Mouse (Mus musculus) CD4-positive helper T cell, adult 2 months (primary cell): ENCODE data around the gene Ccdc137.

Experiments used
- DNase-seq: peaks from one replicate; pipeline ENCODE4 v3.0.0-alpha.2; 2012; ENCODE audit warnings: low read depth, missing footprints, low spot score

Ccdc137 gene

GRCm38 (mm10) chr11:120458847-120459597 lies 1.1 kb downstream of the Ccdc137 start:
- peak; percentile 16 for DNase-seq

DNA sequence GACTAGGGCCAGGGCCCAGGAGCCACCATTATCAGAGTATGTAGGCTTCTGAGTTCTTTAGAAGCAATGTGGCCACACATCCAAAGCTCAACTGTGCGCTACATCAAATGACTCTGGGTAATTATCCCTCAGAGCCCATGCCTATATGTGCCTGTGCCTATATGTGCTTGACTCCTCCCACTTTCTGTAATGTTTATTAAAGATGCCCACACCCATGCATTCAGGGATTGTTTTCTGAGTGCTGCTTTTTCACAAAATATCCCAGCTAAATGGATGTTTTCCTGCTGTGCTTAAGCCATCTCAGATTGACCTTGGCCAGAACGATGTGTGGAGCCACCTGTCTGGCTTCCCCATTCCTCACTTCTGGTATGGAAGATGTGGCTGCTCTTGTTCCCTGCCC lies 5.6 kb downstream of the Ccdc137 start:
- DNase-seq: no peak

- DNase-seq: no peak
Observed at GRCm38 (mm10) chr11:120464365-120464764, 6.5 kb downstream of the Ccdc137 start.

GRCm38 (mm10) chr11:120465521-120465920 lies 7.6 kb downstream of the Ccdc137 start:
- no peak for DNase-seq

- peak; percentile 98 for DNase-seq
Observed at GRCm38 (mm10) chr11:120467051-120467735, 9.3 kb downstream of the Ccdc137 start, which contains the start of gene Arl16. Arl16 (minus strand) TSS chr11:120467607.

DNA sequence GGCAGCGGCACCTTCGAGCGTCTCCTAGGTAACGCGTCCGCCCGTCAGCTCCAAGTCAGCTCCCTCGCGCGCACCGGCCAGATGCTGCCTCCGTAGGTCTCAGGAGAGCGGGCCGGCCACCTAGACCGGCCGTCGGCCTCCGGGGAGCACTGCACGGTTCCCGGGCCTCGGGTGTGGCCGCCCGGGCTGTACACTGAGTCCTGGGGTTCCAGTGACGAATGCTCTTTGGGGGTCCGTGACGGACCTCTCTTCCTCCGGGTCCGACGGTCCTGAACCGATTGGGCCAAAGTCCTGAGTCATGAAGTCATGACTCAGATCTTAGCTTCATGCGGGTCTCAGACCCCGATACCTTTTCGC lies 9.8 kb downstream of the Ccdc137 start:
- DNase-seq: no peak

DNA sequence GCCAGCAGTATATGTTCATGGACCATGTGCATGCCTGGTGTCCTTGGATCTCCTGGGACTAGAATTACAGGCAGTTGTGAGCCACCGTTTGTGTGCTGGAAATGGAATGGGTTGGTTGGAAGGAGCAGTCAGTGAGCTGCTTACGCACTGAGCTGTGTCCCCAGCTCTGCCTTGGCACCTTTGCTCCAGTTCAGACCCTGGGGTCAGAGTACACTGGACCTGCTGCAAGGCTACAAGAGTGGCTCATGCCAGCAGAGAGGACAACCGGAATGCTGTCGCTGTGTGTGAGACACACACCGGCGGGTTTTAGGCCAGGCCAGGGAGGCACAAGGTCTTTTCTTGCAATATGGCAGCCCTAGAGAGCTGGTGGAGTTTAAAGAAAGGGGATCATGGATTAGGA lies 14.1 kb downstream of the Ccdc137 start:
- DNase-seq: no peak

DNA sequence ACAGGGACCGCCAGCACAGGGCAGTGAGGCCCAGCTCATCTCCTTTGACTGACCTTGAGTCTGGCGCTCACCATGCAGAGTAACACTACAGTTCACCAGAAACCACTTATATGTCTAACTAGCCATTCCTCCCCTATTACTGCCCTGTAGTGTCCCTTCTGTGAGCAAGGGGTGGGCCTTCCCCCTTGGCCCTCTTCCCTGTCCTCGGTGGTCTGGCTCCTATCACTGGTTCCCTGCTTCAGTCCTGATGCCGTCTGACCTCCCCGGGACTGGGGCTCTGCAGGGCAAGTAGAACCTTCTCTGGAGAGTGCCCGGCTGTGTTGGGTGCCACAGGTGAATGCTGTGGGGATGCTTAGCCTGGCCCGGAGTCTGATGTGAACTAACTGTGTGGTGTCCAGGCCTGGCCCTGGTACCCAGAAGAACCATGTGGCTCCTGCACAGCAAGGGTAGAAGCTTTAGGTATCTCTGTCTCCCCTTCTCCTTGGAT lies 25.6 kb downstream of the Ccdc137 start:
- DNase-seq: no peak

DNA sequence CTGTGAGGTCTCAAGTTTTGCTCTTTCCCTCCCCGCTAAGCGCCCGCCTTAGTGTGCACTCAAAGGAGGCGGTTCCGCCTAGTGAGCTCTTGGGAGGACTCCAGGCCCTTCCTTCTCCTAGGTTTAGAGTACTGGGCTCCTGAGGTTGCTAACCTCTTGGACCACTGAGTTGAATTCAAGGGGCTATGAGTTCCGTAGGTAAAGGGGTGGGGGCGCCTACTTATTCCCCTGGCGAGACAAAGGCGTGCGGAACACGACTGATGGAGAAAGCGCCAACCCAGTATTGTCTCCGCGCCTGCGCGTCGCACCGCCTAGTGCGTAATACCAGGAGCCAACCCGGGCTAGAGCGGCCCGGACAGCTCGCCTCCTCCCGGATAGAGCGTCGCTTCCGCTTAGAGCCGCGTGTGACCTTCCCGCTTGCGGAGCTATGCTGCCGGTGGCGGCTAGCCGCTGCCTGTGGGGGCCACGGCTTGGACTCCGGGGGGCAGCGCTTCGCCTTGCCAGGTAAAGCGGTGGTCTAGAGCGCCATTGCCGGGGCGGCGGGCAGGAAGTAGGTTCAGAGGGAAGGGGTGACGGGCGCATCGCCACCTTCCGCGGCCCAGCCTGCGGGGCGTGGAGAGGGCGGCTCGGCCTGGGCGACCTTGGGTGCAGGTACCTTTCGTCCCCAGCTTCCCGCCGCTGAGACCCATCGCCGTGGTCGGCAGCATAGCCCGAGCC lies 26.5 kb downstream of the Ccdc137 start, which contains the start of gene Mrpl12:
Gene Mrpl12 (plus strand): TSS at position 349 of the 717 bp plus-strand sequence.
- DNase-seq: peak; percentile 94

DNA sequence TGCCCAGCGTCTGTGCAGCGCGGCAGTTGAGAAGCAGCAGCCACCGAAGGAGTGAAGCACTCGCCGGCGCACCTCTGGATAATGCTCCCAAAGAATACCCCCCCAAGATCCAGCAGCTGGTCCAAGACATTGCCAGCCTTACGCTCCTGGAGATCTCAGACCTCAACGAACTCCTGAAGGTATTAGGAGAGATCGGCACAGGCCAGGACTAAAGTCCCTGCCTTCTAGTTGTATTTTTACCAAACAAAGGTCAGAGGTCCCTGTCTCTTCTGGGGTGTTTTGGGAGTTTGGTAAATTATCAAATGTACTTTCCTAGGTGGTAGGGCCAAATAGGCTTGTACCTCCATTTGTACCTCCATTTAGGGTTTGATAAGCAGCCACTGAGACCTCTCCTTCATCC lies 27.3 kb downstream of the Ccdc137 start:
- peak; percentile 11 for DNase-seq

DNA sequence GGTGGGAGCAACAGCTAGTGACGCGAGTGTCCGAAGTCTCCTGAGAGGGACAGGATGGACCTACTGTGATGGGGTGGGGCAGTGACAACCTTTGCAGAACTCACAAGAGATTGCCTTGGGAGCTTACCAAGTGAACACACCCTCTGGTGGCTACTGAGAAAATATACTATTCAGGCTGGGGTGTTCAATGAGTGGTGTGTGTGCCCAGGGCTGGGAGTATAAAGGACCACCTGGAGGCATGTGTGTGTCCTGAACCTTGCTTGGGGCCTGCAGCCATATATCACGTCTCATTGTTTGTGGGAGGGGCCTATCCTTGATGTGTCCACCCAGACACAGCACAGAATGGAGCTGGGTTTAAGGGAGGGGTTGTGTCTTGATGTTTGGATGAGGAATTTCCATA lies 30.6 kb downstream of the Ccdc137 start:
- DNase-seq: no peak

- peak; percentile 81 for DNase-seq
Observed at GRCm38 (mm10) chr11:120489054-120489761, 31.3 kb downstream of the Ccdc137 start.

DNA sequence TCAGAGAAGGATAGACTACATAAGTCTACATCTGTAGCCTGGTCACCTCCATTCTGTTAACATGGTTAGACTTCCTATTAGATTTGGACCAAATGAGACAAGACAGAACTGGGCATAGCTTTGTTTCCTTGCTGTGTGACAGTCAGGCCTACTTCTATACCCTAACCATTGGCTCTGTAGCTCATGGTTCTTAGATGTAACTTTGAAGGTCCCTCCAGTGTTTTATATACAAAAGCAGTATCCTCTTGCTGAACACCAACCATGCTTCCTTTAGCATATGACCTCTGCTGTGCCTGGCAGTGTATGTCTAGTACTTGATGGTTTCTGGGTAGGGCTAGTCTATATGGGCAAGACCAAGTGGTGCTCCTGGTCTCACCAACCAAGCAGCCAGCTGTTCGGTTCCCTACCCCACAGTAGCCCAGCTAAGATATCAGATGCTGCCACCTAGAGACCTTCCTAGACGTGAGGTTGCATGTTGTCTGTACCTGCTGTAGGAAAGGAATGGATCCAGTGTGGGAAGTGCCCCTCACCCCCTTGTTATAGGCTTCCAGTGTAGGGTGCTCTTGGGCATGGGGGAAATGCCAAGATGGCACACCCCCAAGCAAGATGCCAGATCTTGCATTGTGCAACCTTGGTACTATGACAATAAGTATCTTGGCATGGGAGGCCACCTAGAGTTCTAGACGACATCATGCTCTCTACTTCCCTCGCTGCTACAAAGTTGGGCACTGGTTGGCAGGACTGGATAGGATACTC lies 32.6 kb downstream of the Ccdc137 start:
- DNase-seq: no peak

- peak; percentile 79 for DNase-seq
Observed at GRCm38 (mm10) chr11:120491317-120492023, 33.6 kb downstream of the Ccdc137 start, which contains the start of gene Slc25a10. Slc25a10 (plus strand) TSS chr11:120491840.

- DNase-seq: peak; percentile 64
Observed at GRCm38 (mm10) chr11:120492024-120492877, 34.3 kb downstream of the Ccdc137 start.

- no peak for DNase-seq
Observed at GRCm38 (mm10) chr11:120492878-120493203, 34.9 kb downstream of the Ccdc137 start.

DNA sequence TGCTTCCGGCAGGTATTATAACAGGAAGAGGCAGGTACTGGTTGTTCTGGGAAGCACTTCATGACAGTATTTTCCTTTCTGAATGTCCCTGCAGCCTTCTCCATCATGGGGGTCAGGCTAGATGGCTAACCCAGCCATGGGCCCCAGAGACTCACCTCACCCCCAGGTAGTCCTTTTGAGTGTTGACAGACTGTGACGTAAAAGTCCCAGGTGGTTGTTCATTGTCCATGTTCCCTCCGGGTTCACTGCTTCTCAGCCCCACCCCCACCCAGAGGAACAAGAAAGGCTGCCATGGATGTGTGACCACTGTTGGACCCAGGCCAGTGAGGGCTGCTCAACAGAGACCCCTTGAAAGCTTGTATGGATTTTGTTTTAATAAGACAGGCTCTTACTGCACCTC lies 35.4 kb downstream of the Ccdc137 start:
- DNase-seq: no peak

GRCm38 (mm10) chr11:120493911-120494310 lies 36.0 kb downstream of the Ccdc137 start:
- no peak for DNase-seq

DNA sequence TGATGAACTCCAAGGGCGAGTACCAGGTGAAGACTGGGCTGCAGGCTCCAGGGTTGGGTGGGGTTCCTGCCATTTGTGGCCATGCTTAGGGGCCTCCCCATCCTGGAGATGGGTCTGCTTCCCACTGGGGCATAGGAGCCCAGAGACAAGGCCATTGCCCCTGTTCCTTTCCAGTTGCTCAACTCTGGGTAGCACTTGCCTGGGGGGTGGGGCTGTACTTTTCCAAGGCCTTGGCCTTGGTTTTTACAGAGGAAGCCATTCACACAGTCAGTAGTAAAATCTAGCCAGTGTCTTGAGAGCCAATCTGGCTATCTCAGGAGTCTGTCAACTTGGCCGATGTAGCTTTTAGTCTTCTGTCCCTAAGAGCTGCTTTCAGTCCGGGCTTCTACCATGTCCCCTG lies 39.5 kb downstream of the Ccdc137 start:
- DNase-seq: no peak
